Mouse (Mus musculus): ENCODE measurements around the gene Ankrd45.

DNA sequence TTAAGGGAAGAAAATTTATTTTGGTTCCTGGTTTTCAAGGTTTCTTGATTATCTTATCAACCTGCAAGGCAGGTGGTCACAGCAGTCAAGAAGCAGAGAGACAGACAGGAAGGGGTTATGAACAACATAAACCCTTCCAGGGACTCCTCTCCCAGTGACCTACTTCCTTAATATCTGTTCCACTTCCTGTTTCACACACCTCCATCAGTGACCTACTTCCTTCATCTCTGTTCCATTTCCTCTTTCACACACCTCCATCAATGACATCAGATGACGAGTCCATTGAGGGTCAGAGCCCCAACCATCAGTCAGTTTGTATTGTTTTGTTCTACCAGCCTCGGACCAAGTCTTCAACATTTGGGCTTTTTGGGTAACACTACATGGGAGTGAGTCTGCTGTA, 3.0 kb upstream of the Ankrd45 start:
- TF ChIP-seq MYOG (IDR thresholded peaks at IDR 0.05; ENCODE audit: control insufficient read depth in 1 of 3, insufficient read depth in 1 of 3, insufficient read length in 2 of 3, low read depth in 2 of 3) (no peak), E2F4 (IDR thresholded peaks at IDR 0.05; ENCODE audit: insufficient read depth) (no peak), MAX (IDR thresholded peaks at IDR 0.05; ENCODE audit: low read depth) (no peak), TCF12 (IDR thresholded peaks at IDR 0.05; ENCODE audit: insufficient read depth, poor library complexity, severe bottlenecking) (no peak), POLR2A (IDR thresholded peaks at IDR 0.05; ENCODE audit: insufficient read length, low read depth) (no peak), POLR2AphosphoS2 (IDR thresholded peaks at IDR 0.05; ENCODE audit: insufficient read length, low read depth) (no peak), USF1 (IDR thresholded peaks at IDR 0.05; ENCODE audit: low read depth) (no peak), REST (IDR thresholded peaks at IDR 0.05; ENCODE audit: insufficient read depth, insufficient read length) (no peak), CEBPB (IDR thresholded peaks at IDR 0.05; ENCODE audit: insufficient read depth, poor library complexity, severe bottlenecking) (no peak), SRF (IDR thresholded peaks at IDR 0.05; ENCODE audit: control insufficient read depth, insufficient read length, low read depth) (no peak), TCF3 (IDR thresholded peaks at IDR 0.05; ENCODE audit: insufficient read length, low read depth) (no peak)

Measured in myocyte (in vitro differentiated cells).